Mouse (Mus musculus): Measurements from ENCODE around the gene Prlh. TPM values are rescaled to one million over a fixed set of nuclear protein-coding genes. Genes with fewer than 3 reads are reported as not detected.
A peak's percentile ranks its signal among the peaks of the same experiment; 100 is the strongest.

Prlh gene
- polyA plus RNA-seq (2015; fragmentation: Nextera tagmentation; extraction: Ambion mirVana): not detected in 2 replicates

DNA sequence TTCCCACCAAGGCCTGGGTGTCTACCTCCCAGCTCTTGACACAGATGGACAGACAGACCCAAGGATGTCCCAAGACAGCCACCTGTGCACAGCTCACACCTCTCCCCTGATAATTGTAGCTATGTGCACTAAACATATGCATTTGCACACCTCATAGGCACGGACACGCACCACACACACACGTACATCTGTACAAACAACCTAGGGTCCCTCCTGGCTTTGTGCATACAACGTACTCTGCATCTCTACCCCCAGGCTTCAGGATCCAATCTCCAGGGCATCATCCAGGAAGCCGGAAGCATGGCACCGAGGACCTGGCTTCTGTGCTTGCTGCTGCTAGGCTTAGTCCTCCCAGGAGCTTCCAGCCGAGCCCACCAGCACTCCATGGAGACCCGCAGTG, at the start of gene Prlh:
Gene Prlh (plus strand): TSS at position 301 of the 400 bp plus-strand sequence.
- H3K4me1 ChIP-seq (ENCODE audit: control insufficient read depth, insufficient read depth, low read length): no peaks in the 10 kb centered on the region
- no peaks in the 10 kb centered on the region for H3K9me3 ChIP-seq (replicated peaks; ENCODE audit: control insufficient read depth, low read length)
- H3K27ac ChIP-seq (ENCODE audit: low read length): no peak within 1 kb of the TSS
- no peak within 1 kb of the TSS for H3K4me2 ChIP-seq (ENCODE audit: low read depth, low read length)
- WGBS: 82% methylated on average over 8 of the region's 8 CpGs
- no peak within 1 kb of the TSS for H3K4me3 ChIP-seq (replicated peaks; ENCODE audit: low read length)
- H3K9ac ChIP-seq (ENCODE audit: low read length): no peak within 1 kb of the TSS
- no peaks in the 10 kb centered on the region for H3K27me3 ChIP-seq (ENCODE audit: control insufficient read depth, insufficient read depth, low read length)
- H3K36me3 ChIP-seq (ENCODE audit: control insufficient read depth, insufficient read depth, low read length): no peaks in the 10 kb centered on the region
- ATAC-seq (ENCODE audit: insufficient read depth, low FRiP score): no peak

DNA sequence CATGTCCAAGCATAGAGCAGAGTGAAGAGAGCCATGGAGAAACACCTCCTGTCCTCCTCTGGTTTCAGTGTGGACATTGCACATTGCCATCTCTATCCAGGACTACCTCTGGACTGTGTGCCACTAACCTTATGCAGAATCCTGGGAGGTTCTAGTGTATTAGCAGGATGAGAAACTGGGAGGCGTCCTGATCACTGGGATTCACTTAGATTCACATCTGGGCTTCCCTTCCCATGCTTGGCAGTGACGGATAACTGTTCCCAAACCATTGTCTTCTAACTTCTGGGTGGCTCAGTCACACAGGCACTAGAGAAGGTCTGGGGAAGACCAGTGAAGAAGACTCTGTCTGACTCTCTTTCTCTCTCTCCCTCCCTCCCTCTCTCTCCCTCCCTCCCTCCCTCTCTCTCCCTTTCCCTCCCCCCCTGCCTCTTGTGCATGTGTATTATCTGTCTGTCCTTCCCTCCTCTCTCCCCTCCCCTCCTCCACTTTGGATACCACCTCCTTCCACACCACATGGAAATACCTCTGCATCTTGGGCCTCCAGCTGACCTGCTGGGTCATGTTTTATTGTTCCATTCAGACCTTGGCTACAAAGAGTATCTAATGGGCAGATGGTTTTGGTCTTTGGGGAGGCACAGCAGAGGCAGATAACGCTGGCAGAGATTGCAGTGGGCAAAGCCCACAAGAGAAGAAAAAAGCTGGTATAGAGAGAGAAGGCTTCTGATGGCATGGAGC, 49.5 kb upstream of the Prlh start:
- Histone ChIP-seq H3K9ac (ENCODE audit: low read length) (0 out of 2 replicates have a peak overlapping the region, but pooled peaks have one; percentile 8), H3K27ac (ENCODE audit: low read length) (peak overlapping the region; percentile 74), H3K4me3 (replicated peaks; ENCODE audit: low read length) (no peak overlapping the region), H3K4me2 (ENCODE audit: low read depth, low read length) (no peak overlapping the region), H3K36me3 (ENCODE audit: control insufficient read depth, insufficient read depth, low read length) (no peaks in the 10 kb centered on the region), H3K27me3 (ENCODE audit: control insufficient read depth, insufficient read depth, low read length) (no peaks in the 10 kb centered on the region), H3K9me3 (replicated peaks; ENCODE audit: control insufficient read depth, low read length) (no peaks in the 10 kb centered on the region), H3K4me1 (ENCODE audit: control insufficient read depth, insufficient read depth, low read length) (0 out of 2 replicates have a peak, but pooled peaks cover 4% of the 10 kb centered on the region)
- no peak for ATAC-seq (ENCODE audit: insufficient read depth, low FRiP score)
- 49% methylated on average over 3 of the region's 3 CpGs for WGBS

DNA sequence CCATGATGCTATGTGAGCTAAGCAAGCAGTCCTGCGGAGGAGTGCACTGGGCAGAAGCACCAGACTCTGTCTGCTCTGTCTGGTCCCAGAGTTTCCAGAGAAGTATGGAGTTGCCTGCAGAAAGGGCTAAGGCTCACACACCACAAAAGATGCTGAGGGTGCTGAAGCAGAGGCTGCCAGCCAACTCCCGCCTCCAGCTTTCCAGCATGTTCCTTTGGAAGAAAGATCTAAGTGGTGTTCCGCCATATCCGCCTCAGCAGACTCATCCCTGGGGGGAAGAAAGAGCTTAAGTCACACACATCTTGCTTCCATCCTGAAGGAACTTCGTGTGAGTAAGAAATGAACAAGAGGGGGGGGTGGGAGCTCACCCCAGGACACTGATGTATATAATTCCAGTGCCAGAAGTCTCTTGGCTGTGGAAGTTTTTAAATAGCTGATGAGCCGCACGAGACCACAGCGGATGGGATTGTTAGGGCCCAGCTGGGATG, 48.9 kb upstream of the Prlh start:
- no peak overlapping the region for H3K4me3 ChIP-seq (replicated peaks; ENCODE audit: low read length)
- H3K27ac ChIP-seq (ENCODE audit: low read length): peak overlapping the region; percentile 74
- WGBS: 44% methylated on average over 8 of the region's 8 CpGs
- H3K4me2 ChIP-seq (ENCODE audit: low read depth, low read length): no peak overlapping the region
- H3K4me1 ChIP-seq (ENCODE audit: control insufficient read depth, insufficient read depth, low read length): peaks cover 6% of the 10 kb centered on the region
- no peaks in the 10 kb centered on the region for H3K27me3 ChIP-seq (ENCODE audit: control insufficient read depth, insufficient read depth, low read length)
- no peaks in the 10 kb centered on the region for H3K36me3 ChIP-seq (ENCODE audit: control insufficient read depth, insufficient read depth, low read length)
- peak; percentile 77 for ATAC-seq (ENCODE audit: insufficient read depth, low FRiP score)
- H3K9ac ChIP-seq (ENCODE audit: low read length): peak overlapping the region; percentile 8; the same call in 1 of the 2 replicates
- H3K9me3 ChIP-seq (replicated peaks; ENCODE audit: control insufficient read depth, low read length): no peaks in the 10 kb centered on the region

DNA sequence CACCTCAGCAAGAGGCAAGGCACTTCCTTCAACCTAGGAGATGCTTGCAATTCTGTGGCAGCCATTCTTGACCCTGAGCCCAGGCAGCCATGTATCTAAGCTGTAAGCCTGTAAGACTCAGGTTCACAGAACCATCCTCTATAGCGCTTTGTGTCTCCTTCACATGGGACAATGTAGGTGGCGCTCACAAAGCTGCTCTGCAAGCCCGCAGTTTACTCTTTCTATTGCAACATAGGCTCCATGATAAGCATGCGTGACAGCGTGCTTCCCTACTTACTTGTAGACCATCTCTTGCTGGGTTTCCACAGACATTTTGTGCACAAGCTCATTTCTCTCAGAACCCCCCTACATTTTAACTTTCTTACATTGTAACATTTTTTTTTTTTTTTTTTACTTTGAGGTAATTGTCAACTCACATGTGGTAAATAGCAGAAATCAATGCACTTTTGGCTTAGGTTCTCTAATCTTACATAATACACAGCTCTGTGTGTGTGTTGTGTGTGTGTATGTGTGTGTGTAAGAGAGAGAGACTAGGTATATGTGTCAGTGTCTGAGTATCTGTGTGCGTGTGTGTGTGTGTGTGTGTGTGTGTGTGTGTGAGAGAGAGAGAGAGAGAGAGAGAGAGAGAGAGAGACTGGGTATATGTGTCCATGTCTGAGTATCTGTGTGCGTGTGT, 48.0 kb upstream of the Prlh start:
- no peak overlapping the region for H3K4me2 ChIP-seq (ENCODE audit: low read depth, low read length)
- no peaks in the 10 kb centered on the region for H3K27me3 ChIP-seq (ENCODE audit: control insufficient read depth, insufficient read depth, low read length)
- ATAC-seq (ENCODE audit: insufficient read depth, low FRiP score): no peak
- no peaks in the 10 kb centered on the region for H3K9me3 ChIP-seq (replicated peaks; ENCODE audit: control insufficient read depth, low read length)
- 71% methylated on average over 7 of the region's 7 CpGs for WGBS
- peaks cover 15% of the 10 kb centered on the region for H3K4me1 ChIP-seq (ENCODE audit: control insufficient read depth, insufficient read depth, low read length)
- no peaks in the 10 kb centered on the region for H3K36me3 ChIP-seq (ENCODE audit: control insufficient read depth, insufficient read depth, low read length)
- no peak overlapping the region for H3K4me3 ChIP-seq (replicated peaks; ENCODE audit: low read length)
- no peak overlapping the region for H3K9ac ChIP-seq (ENCODE audit: low read length)
- H3K27ac ChIP-seq (ENCODE audit: low read length): peak overlapping the region; percentile 74

DNA sequence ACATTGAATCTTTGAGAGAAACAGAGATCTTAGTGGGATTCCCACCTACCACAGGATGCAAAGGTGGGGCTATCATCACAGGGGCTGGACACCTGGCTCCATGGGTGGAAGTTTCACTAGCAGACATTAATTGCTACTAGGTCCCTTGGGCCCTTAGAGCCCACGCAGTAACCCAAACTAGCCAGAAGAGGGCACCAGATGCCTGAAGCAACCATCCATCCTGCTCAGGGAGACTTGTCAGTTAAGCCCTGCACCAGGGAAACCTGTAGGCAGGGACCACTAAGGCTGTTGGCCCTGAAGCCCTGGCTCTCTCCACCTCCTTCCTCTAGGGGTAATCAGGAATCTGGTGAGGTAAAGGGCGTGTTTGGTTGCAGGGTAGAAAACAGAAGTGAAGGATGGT, 46.6 kb upstream of the Prlh start:
- H3K4me3 ChIP-seq (replicated peaks; ENCODE audit: low read length): no peak overlapping the region
- ATAC-seq (ENCODE audit: insufficient read depth, low FRiP score): no peak
- no peaks in the 10 kb centered on the region for H3K27me3 ChIP-seq (ENCODE audit: control insufficient read depth, insufficient read depth, low read length)
- H3K9me3 ChIP-seq (replicated peaks; ENCODE audit: control insufficient read depth, low read length): no peaks in the 10 kb centered on the region
- no peak overlapping the region for H3K27ac ChIP-seq (ENCODE audit: low read length)
- peaks cover 21% of the 10 kb centered on the region for H3K4me1 ChIP-seq (ENCODE audit: control insufficient read depth, insufficient read depth, low read length)
- no peak overlapping the region for H3K9ac ChIP-seq (ENCODE audit: low read length)
- 21% methylated on average over 2 of the region's 2 CpGs for WGBS
- H3K4me2 ChIP-seq (ENCODE audit: low read depth, low read length): no peak overlapping the region
- H3K36me3 ChIP-seq (ENCODE audit: control insufficient read depth, insufficient read depth, low read length): no peaks in the 10 kb centered on the region

DNA sequence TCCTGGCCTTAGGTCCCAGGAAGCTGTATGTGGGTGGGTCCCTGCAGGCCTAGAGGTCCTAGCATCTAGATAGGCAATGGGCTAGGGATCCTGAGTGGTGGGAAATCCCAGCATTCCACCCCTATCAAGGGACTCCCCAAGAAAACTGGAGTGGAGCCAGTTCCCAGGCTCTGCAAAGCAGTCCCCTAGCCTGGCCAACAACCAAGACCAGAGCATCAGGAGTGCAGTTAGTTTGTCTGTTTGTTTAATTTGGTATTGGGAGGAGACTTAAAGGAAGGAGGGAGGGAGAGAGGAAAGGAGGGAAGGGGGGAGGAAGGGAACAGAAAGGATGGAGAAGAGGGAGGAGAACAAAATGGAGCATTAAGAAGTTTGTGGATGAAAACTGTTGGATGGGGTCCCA, 43.7 kb upstream of the Prlh start:
- H3K36me3 ChIP-seq (ENCODE audit: control insufficient read depth, insufficient read depth, low read length): no peaks in the 10 kb centered on the region
- no peak overlapping the region for H3K9ac ChIP-seq (ENCODE audit: low read length)
- H3K27ac ChIP-seq (ENCODE audit: low read length): peak overlapping the region; percentile 61
- ATAC-seq (ENCODE audit: insufficient read depth, low FRiP score): peak; percentile 44; the same call in 1 of the 2 replicates
- no peaks in the 10 kb centered on the region for H3K9me3 ChIP-seq (replicated peaks; ENCODE audit: control insufficient read depth, low read length)
- H3K4me3 ChIP-seq (replicated peaks; ENCODE audit: low read length): no peak overlapping the region
- peaks cover 21% of the 10 kb centered on the region for H3K4me1 ChIP-seq (ENCODE audit: control insufficient read depth, insufficient read depth, low read length)
- peak overlapping the region; percentile 42 for H3K4me2 ChIP-seq (ENCODE audit: low read depth, low read length)
- H3K27me3 ChIP-seq (ENCODE audit: control insufficient read depth, insufficient read depth, low read length): no peaks in the 10 kb centered on the region

DNA sequence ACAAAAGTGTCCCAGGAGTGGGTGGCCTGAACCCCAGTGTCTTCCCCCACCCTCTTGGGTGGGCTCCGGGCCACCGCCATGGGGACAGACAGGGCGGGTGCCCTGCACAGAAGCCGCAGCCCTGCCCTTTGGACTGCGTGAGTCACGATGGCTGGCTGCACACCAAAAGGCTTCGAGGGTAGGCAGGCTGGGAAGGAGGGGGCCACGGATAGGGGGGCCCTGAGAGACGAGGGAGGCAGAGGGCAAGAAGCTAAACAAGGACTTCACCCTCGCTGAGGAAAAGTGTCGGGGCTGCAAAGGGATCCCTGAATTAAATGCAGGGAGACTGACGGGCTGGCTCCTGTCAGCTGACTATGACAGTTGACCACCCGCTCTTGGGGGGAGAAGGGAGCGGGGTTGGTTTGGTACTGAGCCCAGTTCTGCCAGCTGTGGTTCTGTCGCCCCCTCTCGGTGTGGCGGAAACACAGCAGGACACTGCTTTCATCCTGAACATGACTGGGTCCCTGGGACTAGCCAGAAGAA, 43.2 kb upstream of the Prlh start:
- Histone ChIP-seq H3K27me3 (ENCODE audit: control insufficient read depth, insufficient read depth, low read length) (no peaks in the 10 kb centered on the region), H3K36me3 (ENCODE audit: control insufficient read depth, insufficient read depth, low read length) (no peaks in the 10 kb centered on the region), H3K4me2 (ENCODE audit: low read depth, low read length) (peak overlapping the region; percentile 42), H3K9ac (ENCODE audit: low read length) (peak overlapping the region; percentile 36; the same call in 1 of the 2 replicates), H3K4me1 (ENCODE audit: control insufficient read depth, insufficient read depth, low read length) (peaks cover 23% of the 10 kb centered on the region), H3K9me3 (replicated peaks; ENCODE audit: control insufficient read depth, low read length) (no peaks in the 10 kb centered on the region), H3K27ac (ENCODE audit: low read length) (peak overlapping the region; percentile 61), H3K4me3 (replicated peaks; ENCODE audit: low read length) (peak overlapping the region; percentile 26)
- peak; percentile 78 for ATAC-seq (ENCODE audit: insufficient read depth, low FRiP score)
- 23% methylated on average over 17 of the region's 17 CpGs for WGBS

DNA sequence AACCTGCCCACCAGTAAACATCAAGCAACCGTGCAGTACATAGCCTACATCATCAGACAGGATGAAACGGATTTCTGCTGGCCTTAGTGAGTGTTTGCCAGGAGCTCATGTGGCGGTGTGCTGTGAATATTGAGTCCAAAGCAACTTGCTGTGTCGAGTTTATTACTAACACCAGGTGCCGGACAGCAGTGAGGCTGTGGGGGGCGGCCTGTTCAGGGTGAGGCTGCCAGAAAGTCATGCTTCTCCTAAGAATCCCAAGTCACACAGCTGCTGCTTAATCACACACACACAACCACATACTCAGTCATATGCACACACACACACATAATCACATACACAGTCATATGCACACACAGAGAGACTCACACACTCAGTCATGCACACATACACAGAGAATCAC, 39.7 kb upstream of the Prlh start:
- H3K4me1 ChIP-seq (ENCODE audit: control insufficient read depth, insufficient read depth, low read length): peaks cover 26% of the 10 kb centered on the region
- no peaks in the 10 kb centered on the region for H3K9me3 ChIP-seq (replicated peaks; ENCODE audit: control insufficient read depth, low read length)
- 58% methylated on average over 6 of the region's 6 CpGs for WGBS
- no peak overlapping the region for H3K4me3 ChIP-seq (replicated peaks; ENCODE audit: low read length)
- H3K36me3 ChIP-seq (ENCODE audit: control insufficient read depth, insufficient read depth, low read length): no peaks in the 10 kb centered on the region
- no peak overlapping the region for H3K4me2 ChIP-seq (ENCODE audit: low read depth, low read length)
- no peak overlapping the region for H3K9ac ChIP-seq (ENCODE audit: low read length)
- H3K27ac ChIP-seq (ENCODE audit: low read length): no peak overlapping the region
- H3K27me3 ChIP-seq (ENCODE audit: control insufficient read depth, insufficient read depth, low read length): no peaks in the 10 kb centered on the region
- ATAC-seq (ENCODE audit: insufficient read depth, low FRiP score): no peak

All from stomach, embryonic 16.5 days (tissue).